Mouse (Mus musculus): ENCODE results near the gene Rffl.

The Rffl gene

DNA sequence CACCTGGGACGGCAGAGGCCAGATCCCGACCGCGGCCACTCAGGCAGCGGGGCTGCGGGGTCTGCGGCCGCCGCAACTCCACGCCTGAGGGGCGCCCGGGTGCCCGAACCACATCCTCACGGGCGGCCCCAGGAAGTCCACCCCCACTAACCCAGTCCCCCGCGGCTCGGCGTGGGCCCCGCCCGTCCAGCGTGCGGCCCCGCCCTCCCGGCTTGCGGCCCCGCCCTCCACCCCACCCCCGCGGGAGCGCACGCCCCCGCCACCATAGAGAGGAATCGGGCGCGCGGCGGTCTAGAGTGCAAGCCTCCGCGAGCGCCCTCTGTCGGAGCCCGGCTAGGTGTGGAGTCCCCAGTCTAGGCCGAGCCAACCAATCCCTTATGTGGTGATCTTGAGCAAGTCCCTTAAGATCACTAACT lies at the start of gene Rffl:
Gene Rffl (minus strand): TSS at position 180 of the 416 bp plus-strand sequence.
- ATAC-seq (ENCODE audit: insufficient number of reproducible peaks, low FRiP score, low TSS enrichment): peak; percentile 89; the same call in 1 of the 2 replicates

DNA sequence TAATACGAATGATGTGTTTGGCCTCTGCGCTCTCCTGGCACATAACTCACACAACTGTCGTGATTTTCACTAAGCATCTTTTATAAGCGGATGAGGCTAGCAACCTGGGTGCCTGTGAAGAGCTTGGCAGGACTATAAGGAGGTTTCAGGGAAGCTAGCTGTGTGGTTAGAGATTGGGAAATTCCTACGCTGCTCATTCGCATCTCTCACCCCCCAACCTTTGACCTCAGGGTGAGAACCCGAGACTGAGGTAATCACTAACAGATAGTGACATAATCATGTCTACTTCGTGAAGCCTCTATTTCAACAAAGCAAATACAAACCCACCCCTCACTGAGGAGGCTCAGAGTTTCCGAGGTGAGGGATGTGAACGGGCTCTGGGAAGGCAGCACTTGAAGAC lies 49.8 kb upstream of the Rffl start:
- no peak for ATAC-seq (ENCODE audit: insufficient number of reproducible peaks, low FRiP score, low TSS enrichment)

DNA sequence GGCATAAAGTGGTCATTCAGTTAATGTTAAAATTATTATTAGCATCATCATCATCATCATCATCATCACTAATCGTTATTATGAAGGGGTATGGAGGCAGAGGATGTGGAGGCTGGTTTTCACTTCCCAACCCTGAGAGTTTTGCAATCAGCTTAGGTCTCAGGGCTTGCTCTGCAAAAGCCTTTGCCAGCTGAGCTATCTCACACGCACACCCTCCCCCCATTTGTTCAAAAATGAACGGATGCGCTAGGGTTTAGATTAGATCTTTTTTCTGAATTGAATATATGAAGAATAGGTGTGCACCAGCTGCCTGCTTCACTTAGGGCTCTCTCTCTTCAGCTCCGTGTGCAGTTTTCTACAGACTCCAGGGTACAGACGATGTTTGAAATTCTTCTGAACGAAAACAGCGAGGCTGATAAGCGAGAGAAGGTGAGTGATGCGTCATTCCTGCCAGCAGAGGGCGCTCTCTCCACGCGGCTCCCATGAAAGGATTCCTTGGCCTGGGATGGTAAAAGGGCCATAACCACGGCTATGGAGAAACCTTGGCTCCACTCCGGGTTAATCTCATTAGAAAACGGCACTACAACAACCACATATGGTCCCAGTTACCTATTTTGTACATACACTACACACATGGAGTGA lies 43.8 kb upstream of the Rffl start:
- ATAC-seq (ENCODE audit: insufficient number of reproducible peaks, low FRiP score, low TSS enrichment): peak; percentile 64; the same call in 1 of the 2 replicates

DNA sequence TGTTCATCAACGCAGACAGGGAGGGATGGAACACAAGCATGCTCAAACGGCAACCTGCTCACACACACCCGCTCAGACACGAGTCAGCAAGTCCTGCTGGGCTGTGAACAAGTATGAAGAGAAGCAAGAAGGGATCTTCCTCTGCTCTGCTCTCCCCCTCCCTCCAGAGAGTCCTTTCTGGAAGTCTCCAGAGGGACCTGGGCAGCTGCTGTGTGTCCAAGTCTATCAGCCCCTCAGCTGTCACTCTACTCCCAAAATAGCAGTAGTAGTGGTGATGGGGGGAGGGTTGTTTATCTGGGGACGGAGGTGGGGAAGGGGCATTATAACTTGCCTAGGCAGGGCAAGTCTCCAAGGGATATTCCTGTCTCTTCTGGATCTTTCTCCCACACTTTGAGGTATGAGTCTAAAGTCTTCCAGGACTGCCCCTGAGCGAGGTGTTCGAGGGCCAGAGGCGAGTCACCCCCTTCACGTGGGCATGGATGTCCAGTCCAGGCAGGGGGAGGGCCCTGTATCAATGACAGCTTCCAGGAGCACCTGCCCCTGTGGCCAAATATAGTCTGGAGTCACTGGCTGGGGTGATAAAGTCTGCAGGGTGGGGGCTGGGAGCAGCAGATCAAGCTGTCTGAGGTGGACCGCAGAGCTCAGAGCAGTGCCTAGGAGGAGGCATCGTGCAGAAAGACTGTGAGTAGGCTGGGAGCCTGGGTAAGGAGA lies 39.8 kb upstream of the Rffl start:
- ATAC-seq (ENCODE audit: insufficient number of reproducible peaks, low FRiP score, low TSS enrichment): no peak

DNA sequence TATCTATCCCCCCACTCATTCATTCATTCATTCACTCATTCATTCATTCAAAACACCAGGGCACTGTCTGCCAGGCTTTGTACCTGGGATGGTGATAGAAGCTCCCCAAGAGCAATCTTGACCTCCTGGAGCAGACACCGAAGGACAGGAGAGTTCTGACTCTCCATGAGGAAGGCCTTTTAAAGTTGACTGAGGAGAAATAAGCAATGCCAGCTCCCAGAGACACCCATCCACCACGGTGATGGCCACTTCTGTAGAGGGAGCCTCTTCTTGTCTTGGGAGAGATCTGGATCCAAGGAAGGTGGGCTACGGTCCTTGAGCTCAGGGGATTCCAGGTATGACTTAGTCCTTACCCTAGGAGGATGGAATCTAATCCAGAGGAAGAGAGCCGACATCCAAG lies 39.2 kb upstream of the Rffl start, which contains the start of gene Unc45b:
Gene Unc45b (plus strand): TSS at position 301 of the 400 bp plus-strand sequence.
- ATAC-seq (ENCODE audit: insufficient number of reproducible peaks, low FRiP score, low TSS enrichment): no peak

DNA sequence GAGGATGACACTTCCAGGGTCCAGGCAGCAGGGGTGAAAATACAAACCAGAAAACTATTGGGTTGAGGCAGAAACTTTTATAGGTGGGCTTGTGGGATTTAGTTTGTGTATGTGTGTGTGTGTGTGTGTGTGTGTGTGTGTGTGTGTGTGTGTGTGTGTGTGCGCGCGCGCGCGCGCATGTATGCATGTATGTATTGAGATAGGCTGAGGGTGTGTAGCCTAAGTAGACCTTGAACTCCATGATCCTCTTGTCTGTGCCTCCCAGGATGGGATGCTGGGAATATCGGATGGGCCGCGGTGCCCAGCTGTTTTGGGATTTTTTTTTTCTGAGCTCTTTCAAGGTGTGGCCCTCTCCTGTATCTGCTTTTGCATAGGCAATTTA lies 37.6 kb upstream of the Rffl start:
- ATAC-seq (ENCODE audit: insufficient number of reproducible peaks, low FRiP score, low TSS enrichment): no peak

DNA sequence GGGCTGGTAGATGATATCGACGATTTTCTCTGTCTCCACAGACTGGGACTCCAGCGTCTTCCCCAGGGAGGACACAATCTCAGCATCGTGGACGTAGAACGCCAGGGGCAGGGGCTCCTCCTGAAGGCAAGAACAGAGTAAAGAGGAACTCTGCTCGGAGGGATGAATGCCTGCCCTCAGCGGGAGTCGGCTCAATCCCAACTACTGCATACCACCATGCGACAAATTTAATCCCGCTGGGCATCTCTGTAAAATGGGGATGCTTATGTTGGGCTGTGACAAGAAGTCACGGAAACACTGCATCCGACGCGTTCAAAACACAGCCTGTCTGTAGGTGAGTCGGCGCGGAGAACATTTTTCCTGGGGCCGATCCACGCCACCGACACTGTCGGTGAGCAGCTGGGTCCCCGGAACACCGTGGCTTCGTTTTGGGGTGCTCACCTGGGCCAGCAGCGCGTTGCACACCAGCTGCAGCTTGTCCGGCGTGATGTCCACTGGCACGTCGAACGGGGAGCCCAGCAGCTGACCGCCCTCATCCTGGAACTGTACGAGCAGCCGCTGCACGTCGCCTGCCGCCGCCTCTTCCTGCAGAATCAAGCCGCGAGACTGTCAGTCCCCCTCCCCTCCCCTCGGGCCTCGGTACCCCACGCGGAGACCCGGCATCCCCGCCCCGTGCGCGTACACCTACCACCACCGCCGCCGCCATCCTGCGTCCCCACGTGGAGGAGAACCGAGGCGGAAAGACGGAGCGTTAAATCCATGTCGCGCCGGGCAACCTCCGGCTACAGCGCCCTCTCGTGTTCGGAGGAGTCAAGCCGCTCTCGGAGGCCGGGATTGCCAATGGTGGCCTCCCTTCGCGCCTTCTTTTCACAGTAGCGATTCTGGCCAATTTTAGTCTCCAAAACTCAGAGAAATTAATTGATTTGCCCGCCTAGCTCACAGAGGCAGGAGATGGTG lies 36.9 kb upstream of the Rffl start, which contains the start of gene Nle1:
Gene Nle1 (minus strand): TSS at position 761 of the 957 bp plus-strand sequence.
- ATAC-seq (ENCODE audit: insufficient number of reproducible peaks, low FRiP score, low TSS enrichment): peak; percentile 81

DNA sequence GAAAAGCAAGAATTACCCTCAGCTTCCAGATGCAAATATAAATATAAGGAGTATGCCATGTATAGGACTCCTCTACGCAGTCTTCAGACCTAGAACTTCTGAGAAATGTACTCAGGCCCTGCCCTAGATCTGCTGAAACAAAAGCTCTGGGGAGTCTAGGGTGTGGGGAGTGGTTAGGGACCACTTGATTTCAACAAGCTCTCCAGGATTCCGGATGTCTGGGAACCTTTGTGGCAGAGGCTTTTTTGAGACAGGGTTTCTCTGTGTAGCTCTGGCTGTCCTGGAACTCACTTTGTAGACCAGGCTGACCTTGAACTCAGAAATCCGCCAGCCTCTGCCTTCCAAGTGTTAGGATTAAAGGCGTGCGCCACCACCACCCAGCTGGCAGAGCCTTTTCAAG lies 34.8 kb upstream of the Rffl start:
- no peak for ATAC-seq (ENCODE audit: insufficient number of reproducible peaks, low FRiP score, low TSS enrichment)

DNA sequence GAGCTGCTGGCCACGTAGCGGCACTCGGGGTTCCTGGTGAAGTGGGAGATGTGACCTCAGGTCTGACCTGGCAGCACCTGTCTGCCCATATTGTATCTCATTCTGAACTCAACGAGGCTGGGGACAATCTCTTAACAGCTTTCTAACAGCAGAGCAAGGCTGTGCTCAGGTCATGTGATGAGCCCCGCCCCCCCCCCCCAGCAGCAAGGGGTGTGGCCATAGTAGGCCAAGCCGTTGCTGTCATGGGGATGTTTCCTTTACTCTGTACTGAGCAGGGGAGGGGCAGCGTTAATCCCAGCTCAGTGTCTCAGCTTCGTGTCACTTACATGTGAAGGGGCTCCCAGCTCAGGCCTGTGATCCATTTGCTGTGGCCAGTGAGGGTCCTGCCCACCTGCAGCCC lies 33.9 kb upstream of the Rffl start:
- ATAC-seq (ENCODE audit: insufficient number of reproducible peaks, low FRiP score, low TSS enrichment): no peak

DNA sequence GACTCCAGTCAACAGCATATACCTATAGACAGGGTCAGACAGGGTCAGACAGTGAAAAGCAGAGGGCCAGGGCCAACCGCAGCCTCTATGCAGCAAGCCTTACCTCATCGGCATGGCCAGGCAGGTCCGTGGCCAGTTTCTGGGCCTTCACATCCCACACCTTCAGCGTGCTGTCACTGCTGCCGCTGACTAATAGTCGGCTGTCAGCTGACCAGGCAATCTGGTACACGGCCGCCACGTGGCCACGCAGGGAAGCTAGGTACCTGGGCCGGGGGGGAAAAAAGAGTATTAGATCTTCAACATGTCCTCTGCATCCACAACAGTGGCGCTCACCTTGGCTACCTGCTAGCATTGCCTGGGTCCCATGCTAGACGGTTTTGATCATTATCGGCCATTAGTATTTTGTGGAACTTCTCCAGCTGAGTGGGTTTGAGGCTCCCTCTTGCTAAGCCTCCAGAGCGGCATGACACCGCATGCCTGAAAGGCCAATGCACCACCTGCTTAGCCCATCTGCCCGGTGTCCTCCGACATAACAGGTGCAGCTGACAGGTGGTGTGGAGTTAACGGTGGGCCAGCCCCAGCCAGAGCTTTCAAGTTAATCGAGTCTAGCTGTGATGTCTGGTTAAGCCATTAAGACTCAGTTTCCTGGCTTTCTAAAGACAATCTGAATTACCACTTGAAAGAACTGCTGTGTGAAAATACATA lies 30.7 kb upstream of the Rffl start:
- no peak; the same call in 1 of the 2 replicates for ATAC-seq (ENCODE audit: insufficient number of reproducible peaks, low FRiP score, low TSS enrichment)

DNA sequence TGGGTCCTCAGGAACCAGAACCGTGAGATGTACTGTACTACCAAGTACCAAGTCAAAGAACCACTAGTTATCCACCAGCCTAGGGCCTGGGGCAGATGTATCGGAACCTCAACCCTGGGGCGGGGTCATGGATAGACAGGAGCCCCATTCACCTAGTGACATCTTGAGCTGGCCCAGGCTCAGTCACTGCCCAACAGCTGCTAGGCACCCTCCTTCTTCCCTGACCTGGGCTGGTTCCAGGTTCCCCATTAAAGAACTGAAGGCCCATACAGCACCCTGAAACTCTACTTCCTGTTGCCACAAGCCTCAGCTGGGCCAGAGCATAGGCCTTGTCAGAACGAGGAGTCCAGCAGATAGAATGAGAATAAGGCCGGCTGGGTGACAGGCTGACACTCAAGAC lies 28.7 kb upstream of the Rffl start:
- no peak for ATAC-seq (ENCODE audit: insufficient number of reproducible peaks, low FRiP score, low TSS enrichment)

DNA sequence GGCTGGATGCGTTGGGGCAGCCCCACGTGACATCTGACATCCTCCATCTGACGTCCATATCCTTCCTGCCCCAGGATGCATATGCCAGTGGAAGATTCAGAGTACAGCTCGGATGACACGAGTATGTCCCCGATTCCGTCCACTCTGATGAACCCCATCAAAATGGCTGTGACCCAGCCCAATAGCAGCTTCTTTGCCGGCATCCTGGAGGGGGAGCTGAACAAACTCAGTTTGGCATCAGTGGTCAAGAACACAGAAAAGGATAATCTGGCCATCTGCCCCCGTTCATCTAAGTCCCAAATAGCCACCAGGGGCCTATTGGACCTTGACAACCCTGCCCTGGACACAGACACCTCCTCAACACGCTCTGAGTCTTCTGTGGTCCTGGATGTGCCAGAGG lies 26.5 kb upstream of the Rffl start:
- ATAC-seq (ENCODE audit: insufficient number of reproducible peaks, low FRiP score, low TSS enrichment): no peak

DNA sequence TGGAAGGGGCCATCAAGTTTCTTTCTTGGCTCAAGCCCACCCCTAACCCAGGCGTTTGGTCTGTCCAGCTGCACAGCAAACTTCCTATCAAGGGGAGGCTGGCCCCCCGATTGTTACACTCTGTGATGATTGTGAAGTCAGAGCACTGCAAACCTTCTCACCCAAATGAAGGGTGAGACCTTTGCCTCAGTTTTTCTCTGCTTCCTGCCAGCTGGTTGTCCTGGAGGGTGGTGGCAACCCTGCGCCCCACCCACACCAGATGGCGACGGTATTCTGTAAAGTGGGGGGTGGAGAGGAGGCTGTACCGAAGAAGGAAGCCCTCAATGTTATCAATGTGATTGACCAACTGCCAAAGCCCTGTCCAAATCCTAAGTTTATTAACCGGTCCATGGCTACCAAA lies 20.9 kb upstream of the Rffl start, which contains the start of gene Fndc8:
Gene Fndc8 (plus strand): TSS at position 189 of the 400 bp plus-strand sequence.
- no peak for ATAC-seq (ENCODE audit: insufficient number of reproducible peaks, low FRiP score, low TSS enrichment)

DNA sequence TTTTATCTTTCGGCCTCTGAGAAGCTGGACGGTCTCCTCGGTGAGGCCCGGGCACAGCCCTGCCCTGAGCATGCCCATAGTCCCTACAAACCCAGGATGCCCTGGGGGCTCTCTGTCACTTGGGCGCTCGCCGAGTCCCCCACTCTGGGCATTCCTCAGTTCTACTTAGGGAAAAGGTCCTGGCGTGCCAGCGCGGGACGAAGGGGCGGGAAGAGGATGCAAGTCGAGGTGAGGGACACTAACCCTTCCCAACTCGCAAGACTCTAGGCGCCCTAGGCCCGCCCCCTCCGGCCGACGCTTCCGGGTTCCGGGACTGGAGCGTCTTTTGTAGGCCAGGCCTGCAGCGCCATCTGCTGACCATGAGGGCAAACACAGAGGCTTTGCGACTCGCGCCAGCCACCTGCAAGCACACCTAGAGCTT lies 19.3 kb upstream of the Rffl start, which contains the start of gene Rad51d:
Gene Rad51d (minus strand): TSS at position 273 of the 421 bp plus-strand sequence.
- peak; percentile 95 for ATAC-seq (ENCODE audit: insufficient number of reproducible peaks, low FRiP score, low TSS enrichment)

DNA sequence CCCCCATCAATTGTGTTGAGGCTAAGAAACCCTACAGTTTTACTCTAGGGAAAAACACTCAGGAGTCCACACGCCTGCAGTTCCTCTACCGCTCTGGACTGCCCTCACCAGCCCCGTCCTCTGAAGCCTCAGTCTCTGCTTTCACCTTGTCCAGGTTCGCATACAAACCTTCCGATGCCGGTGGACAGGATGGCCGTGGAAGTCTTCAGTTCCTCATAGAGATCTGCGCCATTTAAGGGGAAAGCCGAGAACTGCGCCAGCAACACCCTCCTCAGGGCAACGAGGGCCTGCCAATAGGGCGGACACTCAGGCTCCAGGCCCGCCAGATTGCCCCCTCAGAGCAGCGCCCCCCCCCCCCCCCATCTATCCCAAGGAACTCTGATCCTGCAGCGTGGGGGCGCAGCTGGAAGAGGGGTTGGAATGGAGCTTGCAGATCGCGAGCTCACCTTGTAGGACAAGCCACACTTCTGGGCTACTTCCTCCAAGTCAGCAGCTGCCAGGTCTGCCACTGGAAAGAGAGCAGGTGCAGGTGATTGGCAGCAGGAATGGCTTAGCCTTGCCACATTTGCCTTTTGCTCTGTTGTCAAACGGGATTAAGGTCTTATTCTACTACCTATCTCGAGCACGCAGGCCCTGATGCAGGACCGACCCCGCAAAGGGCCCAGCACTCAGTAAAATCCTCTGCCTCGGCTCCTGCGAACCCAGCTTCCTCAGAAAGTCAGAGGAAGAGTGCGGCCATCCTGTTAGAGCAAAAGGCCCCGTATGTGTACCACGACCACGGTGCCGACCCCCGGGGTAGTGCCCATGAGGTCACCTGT lies 18.7 kb upstream of the Rffl start:
- ATAC-seq (ENCODE audit: insufficient number of reproducible peaks, low FRiP score, low TSS enrichment): 0 out of 2 replicates have a peak, but pooled peaks have one; percentile 33

DNA sequence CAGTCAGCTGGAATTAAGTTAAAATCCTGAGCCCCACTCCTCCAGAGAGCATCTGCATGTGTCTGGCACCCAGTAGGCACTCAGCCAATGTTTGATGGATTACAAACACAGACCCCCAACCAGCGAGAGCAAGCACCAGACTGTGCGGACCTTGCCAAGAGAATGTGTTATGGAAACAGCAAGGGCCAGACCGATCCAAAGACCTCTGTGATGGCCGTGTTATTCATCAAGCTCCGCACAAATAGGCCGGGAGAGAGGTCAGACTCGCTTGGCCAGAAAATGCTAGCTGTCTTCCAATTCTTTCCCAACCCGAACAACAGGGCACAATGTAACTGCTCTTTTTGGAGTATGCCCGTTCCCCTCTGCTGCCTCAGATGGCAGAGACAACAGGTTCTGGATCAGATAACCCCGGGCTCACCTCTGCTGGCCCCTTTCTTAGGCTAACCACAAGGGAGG lies 17.5 kb upstream of the Rffl start:
- ATAC-seq (ENCODE audit: insufficient number of reproducible peaks, low FRiP score, low TSS enrichment): no peak

DNA sequence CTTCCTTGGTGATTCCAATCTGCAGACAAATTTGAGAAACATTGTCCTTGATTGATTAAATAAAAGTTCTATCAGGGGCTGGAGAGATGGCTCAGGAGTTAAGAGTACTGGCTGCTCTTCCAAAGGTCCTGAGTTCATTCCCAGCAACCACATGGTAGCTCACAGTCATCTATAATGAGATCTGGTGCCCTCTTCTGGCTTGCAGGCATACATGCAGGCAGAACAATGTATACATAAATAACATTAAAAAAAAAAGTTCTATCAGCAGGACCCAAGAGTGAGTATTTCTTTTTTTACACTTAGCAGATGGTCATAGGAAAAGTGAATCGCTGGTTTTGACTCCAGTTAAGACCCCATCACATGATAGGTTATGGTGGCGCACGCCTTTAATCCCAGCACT lies 15.5 kb upstream of the Rffl start:
- no peak for ATAC-seq (ENCODE audit: insufficient number of reproducible peaks, low FRiP score, low TSS enrichment)

DNA sequence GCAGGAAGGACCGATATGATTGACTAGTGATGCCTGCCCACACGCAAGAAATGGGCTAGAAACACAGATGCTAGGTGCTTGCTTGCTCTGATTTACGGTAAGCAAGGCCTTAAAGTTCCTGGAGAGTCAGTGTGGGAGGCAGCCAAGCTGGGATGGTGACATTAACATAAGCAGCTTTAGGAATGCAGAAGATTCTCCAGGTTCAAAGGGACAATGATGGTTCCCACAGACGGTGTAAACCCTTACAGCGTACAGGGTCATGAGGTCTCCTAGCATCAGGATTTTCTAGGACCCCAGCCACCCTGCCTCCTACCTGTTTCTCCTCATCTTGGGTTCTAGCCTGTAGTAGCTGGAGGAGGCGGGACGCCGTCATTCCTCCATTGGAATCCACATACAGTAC lies 12.2 kb upstream of the Rffl start:
- ATAC-seq (ENCODE audit: insufficient number of reproducible peaks, low FRiP score, low TSS enrichment): no peak

DNA sequence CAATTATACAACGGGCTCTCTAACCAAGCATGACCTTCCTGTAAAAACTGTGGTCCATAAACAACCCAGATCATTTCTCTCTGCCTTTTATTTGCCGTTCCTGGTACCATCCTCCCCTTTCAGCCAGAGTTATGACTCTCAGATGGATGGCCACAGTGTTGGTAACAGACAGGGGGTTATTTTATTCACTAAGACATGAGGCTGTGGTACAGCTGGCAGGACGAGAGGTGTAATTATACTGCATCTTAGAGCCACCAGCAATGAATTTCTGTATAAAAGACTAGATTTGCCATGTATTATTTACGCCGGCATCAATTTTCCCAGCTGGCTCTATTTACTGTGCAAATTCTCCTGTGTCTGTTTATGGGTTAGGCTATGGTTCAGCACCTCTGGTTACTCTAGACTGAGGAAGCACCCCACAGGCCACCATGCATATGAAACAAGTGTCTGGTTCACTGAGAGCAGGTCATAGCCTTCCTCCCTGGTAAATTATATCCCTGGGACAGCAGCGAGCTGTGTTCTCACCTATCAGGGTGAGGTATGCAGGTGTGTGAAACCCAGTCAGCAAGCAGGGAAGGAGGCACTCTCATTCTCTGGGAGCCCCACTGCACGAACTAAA lies 6.8 kb upstream of the Rffl start:
- no peak for ATAC-seq (ENCODE audit: insufficient number of reproducible peaks, low FRiP score, low TSS enrichment)

Data from cerebellum, adult (tissue).